Mouse (Mus musculus) WW6 (cell line): ENCODE data around the gene Chordc1.
A peak's percentile ranks its signal among the peaks of the same experiment; 100 is the strongest.
"Not testable (repeated sequence)": the region's sequence is repeated elsewhere in the genome, so short reads cannot be mapped to it uniquely, and the experiment has no call there.

Experiments used
- DNase-seq: peaks from one replicate; pipeline ENCODE4 v3.0.0-alpha.2; 2013; ENCODE audit warnings: low read depth, low spot score

Gene Chordc1

GRCm38 (mm10) chr9:18291571-18292429 lies at the start of gene Chordc1:
Chordc1 (plus strand) TSS chr9:18292125.
- DNase-seq: peak; percentile 89

DNA sequence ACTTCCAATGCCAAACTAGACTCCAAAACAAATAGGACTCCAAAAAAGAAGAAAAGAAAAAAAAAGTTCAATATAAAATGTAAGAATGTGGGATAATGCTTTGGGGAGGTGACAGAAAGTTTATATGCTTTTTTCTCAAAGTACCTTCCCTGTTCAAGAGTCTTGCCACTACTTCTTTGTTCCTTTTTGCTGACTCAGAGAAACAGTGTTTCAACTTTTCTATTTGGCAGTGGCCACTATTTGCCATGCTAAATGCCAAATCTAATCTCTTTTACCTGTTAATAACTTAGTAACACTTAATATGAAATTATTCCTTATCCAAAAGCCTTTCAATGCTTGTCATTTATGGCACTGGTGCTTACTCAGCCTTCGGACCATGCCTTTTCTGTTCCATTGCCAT lies 16.0 kb upstream of the Chordc1 start:
- no peak for DNase-seq

DNA sequence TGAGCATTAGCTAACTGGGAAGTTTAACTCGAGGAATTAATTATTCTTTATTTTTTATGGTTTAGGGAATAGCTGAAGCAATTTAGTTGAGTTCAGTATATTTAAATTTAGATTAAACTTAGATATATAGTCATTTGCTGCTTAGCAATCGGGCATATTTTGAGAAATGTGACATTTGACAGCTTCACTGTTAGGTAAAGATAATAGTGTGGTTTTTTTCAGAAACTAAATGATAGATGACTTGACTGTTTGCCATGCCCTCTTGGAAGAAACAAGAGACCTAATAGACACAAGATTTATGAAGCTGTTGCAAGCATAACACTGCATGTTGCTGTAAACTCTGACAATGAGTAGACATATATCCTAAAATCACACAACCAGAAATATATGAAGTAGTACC lies 15.1 kb upstream of the Chordc1 start:
- DNase-seq: no peak

DNA sequence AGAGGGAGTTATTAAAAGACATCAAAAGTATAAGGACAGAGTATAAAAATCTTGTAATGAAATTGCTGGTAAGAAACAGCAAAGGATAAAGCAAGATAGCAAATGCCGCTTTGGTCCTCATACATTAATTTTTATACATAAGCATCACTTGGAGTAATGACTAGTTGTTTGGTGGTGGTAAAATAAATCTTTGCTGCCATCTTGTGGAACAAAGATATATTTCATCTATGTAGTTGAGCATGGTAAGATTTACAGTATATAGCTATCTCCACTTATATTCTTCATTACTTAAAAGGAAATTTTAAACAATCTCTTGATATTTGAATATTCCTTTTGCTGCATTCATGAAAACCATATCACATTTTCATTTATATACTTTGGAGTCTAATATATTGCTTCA lies 14.4 kb upstream of the Chordc1 start:
- no peak for DNase-seq

DNA sequence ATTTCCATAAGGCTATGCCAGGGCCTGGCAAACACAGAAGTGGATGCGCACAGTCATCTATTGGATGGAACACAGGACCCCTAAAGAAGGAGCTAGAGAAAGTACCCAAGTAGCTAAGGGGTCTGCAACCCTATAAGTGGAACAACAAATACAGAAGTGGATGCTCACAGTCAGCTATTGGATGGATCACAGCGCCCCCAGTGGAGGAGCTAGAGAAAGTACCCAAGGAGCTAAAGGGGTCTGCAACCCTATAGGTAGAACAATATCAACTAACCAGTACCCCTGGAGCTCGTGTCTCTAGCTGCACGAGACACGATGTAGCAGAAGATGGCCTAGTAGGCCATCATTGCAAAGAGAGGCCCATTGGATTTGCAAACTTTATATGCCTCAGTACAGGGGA lies 13.2 kb upstream of the Chordc1 start:
- DNase-seq: not testable (repeated sequence)

DNA sequence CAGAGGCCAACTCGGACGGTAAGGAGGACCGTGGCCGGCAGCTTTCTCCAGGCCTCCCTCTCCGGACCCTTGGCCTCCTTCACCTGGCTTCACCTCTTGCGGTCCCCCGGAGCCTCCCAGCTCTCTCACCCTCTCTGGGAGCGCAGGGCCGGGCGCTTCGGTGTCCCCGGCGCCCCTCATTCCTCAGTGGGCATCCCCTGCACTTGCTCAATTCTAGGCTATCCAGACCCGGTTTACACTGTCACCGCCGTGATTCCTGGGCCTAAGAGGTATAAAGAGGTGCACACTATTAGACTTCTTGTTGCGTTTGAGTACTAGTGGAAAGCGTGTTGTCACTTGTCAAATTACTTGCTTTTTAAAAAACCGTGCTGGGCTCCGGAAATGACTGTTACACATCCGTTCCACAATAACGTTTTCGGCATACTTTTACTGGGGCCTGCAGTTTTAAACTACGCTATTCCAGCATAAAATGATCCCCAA lies 558 bp downstream of the Chordc1 start:
- peak; percentile 9 for DNase-seq

- DNase-seq: no peak
These were observed 1.3 kb downstream of the Chordc1 start for GRCm38 (mm10) chr9:18293026-18293781.

DNA sequence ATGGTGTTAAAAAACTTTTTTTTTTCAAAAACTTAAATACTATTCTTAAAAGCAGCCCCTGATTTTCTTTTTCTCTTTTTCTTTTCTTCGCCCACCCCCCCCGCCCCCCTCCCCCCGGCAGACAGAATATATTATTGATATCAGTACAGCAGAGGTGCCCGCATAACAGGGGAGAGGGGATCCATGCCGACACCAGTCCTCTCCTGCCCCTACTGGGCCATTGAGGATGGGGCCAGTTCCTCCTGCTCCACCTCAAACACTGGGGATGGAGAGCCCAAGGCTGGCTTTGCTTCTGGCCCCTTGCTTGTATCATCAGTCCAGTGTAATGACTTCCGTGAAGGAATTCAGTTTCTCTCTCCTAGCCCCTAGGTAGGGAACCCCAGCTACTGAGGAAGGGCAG lies 6.4 kb downstream of the Chordc1 start:
- DNase-seq: no peak

DNA sequence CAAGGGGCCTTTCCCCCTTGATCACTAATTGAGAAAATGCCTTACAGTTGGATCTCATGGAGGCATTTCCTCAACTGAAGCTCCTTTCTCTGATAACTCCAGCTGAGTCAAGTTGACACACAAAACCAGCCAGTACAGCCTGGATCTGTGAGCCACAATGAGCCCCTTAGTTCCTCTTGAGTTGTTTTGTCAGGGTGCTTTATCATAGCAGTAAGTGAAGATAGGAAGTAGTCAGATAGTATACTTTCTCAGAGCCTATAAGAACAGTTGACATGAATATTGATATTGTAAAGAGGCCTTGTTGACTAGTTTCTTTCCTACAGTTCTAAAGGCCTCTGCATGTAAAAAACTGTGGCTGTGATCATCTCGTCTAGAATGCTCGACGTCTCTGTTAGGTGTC lies 28.1 kb downstream of the Chordc1 start:
- no peak for DNase-seq
